Mouse (Mus musculus) heart, embryonic 16.5 days (tissue): ENCODE results near the gene Spryd3. TPM values are rescaled to one million over a fixed set of nuclear protein-coding genes. Genes with fewer than 3 reads are reported as not detected.

Experiments
- ATAC-seq: fragments of 200-750 bp; cut with Nextera tagmentation; replicated peaks from 2 replicates; pipeline ENCODE4 v1.8.0; 2017; ENCODE audit warnings: moderate number of reproducible peaks; ENCODE audit not compliant: insufficient read depth, low FRiP score; ENCODE audit errors: extremely low read depth
- H3K27ac ChIP-seq: fragments of 300-500 bp; sonication (generic); 2 replicates; pipeline ENCODE4 v1.5.1; 2014; ENCODE audit warnings: mild to moderate bottlenecking, low read length, control low read depth, moderate library complexity
- H3K27me3 ChIP-seq: fragments of 300-500 bp; sonication (generic); 2 replicates; pipeline ENCODE4 v1.6.1; 2014; ENCODE audit warnings: low read length, mixed read lengths; ENCODE audit not compliant: control insufficient read depth, insufficient read depth
- H3K36me3 ChIP-seq: fragments of 300-500 bp; sonication (generic); 2 replicates; pipeline ENCODE4 v1.6.1; 2014; ENCODE audit not compliant: control insufficient read depth, insufficient read depth
- H3K4me1 ChIP-seq: fragments of 300-500 bp; sonication (generic); 2 replicates; pipeline ENCODE4 v1.6.1; 2014; ENCODE audit warnings: low read length, mixed read lengths; ENCODE audit not compliant: control insufficient read depth, insufficient read depth
- H3K4me2 ChIP-seq: fragments of 300-500 bp; sonication (generic); 2 replicates; pipeline ENCODE4 v1.6.1; 2014; ENCODE audit warnings: low read depth, mild to moderate bottlenecking, control low read depth, low read length
- H3K4me3 ChIP-seq: fragments of 300-500 bp; sonication (generic); 2 replicates; pipeline ENCODE4 v1.5.1; 2014; ENCODE audit warnings: mild to moderate bottlenecking, control low read depth, low read length
- H3K9ac ChIP-seq: fragments of 300-500 bp; sonication (generic); 2 replicates; pipeline ENCODE4 v1.6.1; 2014; ENCODE audit warnings: low read length, control low read depth
- H3K9me3 ChIP-seq: fragments of 300-500 bp; sonication (generic); replicated peaks from 2 replicates; pipeline ENCODE4 v1.6.1; 2016; ENCODE audit warnings: low read length; ENCODE audit not compliant: control insufficient read depth
- WGBS: fragments of 180-500 bp; shearing (Covaris S2); extraction: QIAGEN DNeasy Blood & Tissue Kit; methylation state at CpG from one replicate; pipeline ENCODE4 v1.1.7; 2014; 5-methylcytosine and 5-hydroxymethylcytosine counted together
- polyA plus RNA-seq: library from polyadenylated mRNA; unstranded; fragments of >200 nt; fragmentation: Nextera tagmentation; extraction: Ambion mirVana; gene quantifications from 2 replicates; pipeline ENCODE4 v1.2.1, GENCODE M21; 2015

The Spryd3 gene
- polyA plus RNA-seq, 1 experiment from 2014 or later, result 19.8 TPM

DNA sequence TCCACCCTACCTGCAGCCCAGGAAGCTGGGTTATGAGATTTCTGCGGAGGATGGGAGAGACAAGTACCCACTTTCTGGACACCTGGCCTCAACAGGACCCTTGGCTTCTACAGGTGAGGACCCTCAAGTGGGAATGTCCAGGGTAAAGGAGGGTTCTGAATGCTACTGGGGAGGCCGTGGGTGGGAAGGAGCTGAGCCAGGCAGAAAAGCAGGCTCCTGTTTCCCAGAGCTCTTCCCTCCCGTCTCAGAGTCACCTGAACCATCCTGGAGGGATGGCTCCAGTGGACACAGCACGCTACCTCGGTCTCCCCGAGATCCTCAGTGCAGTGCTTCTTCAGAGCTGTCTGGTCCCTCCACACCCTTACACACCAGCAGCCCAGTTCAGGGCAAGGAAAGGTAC, 23.9 kb downstream of the Spryd3 start:
- H3K27me3 ChIP-seq, result no peaks in the 10 kb centered on the region
- peaks cover 21% of the 10 kb centered on the region for H3K4me1 ChIP-seq
- H3K36me3 ChIP-seq, result peaks cover 40% of the 10 kb centered on the region
- H3K4me2 ChIP-seq, result no peak overlapping the region
- H3K4me3 ChIP-seq, result no peak overlapping the region
- no peak overlapping the region for H3K9ac ChIP-seq
- H3K9me3 ChIP-seq, result no peaks in the 10 kb centered on the region
- no peak overlapping the region for H3K27ac ChIP-seq
- WGBS, result 91% methylated on average over 6 of the region's 6 CpGs
- ATAC-seq, result no peak

GRCm38 (mm10) chr15:102111495-102111829, 24.6 kb downstream of the Spryd3 start:
- Histone ChIP-seq H3K27me3 (no peaks in the 10 kb centered on the region), H3K27ac (no peak overlapping the region), H3K4me3 (no peak overlapping the region), H3K4me2 (no peak overlapping the region), H3K4me1 (peaks cover 28% of the 10 kb centered on the region), H3K36me3 (peaks cover 44% of the 10 kb centered on the region), H3K9ac (no peak overlapping the region), H3K9me3 (no peaks in the 10 kb centered on the region)
- no peak for ATAC-seq
- 81% methylated on average over 11 of the region's 11 CpGs for WGBS

GRCm38 (mm10) chr15:102110701-102111494, 25.1 kb downstream of the Spryd3 start:
- no peak overlapping the region for H3K9ac ChIP-seq
- peaks cover 39% of the 10 kb centered on the region for H3K36me3 ChIP-seq
- no peak overlapping the region for H3K27ac ChIP-seq
- no peaks in the 10 kb centered on the region for H3K9me3 ChIP-seq
- H3K4me1 ChIP-seq, result peaks cover 32% of the 10 kb centered on the region
- no peak for ATAC-seq
- H3K4me2 ChIP-seq, result no peak overlapping the region
- H3K27me3 ChIP-seq, result no peaks in the 10 kb centered on the region
- 70% methylated on average over 29 of the region's 29 CpGs for WGBS
- no peak overlapping the region for H3K4me3 ChIP-seq

DNA sequence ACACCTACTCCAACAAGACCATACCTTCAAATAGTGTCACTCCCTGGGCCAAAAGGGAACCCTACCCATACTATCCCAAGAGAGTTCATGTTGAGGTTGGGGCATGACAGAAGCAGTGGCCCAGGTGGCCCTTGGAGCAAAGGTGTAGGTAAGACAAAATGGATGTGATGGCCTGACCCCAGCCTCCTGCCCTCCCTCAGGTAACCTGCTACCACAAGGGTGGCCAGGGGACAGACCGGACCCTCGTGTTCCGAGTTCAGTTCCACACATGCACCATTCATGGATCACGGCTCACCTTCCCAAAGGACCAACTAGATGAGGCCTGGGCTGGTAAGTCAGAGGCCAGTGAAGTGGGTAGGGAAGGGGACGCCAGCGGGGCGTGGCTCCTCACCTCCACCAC, 25.8 kb downstream of the Spryd3 start:
- no peak overlapping the region for H3K4me2 ChIP-seq
- ATAC-seq, result no peak
- WGBS, result 94% methylated on average over 7 of the region's 7 CpGs
- H3K36me3 ChIP-seq, result peaks cover 35% of the 10 kb centered on the region
- no peak overlapping the region for H3K4me3 ChIP-seq
- no peak overlapping the region for H3K27ac ChIP-seq
- no peaks in the 10 kb centered on the region for H3K27me3 ChIP-seq
- H3K4me1 ChIP-seq, result peaks cover 37% of the 10 kb centered on the region
- no peak overlapping the region for H3K9ac ChIP-seq
- H3K9me3 ChIP-seq, result no peaks in the 10 kb centered on the region

GRCm38 (mm10) chr15:102108651-102109525, 27.1 kb downstream of the Spryd3 start:
- H3K9ac ChIP-seq, result peak overlapping the region; percentile 28
- H3K36me3 ChIP-seq, result peaks cover 32% of the 10 kb centered on the region
- peak overlapping the region; percentile 30 for H3K27ac ChIP-seq
- ATAC-seq, result peak; percentile 29
- no peaks in the 10 kb centered on the region for H3K27me3 ChIP-seq
- peaks cover 51% of the 10 kb centered on the region for H3K4me1 ChIP-seq
- no peak overlapping the region for H3K4me3 ChIP-seq
- 45% methylated on average over 18 of the region's 18 CpGs for WGBS
- H3K4me2 ChIP-seq, result no peak overlapping the region
- H3K9me3 ChIP-seq, result no peaks in the 10 kb centered on the region

DNA sequence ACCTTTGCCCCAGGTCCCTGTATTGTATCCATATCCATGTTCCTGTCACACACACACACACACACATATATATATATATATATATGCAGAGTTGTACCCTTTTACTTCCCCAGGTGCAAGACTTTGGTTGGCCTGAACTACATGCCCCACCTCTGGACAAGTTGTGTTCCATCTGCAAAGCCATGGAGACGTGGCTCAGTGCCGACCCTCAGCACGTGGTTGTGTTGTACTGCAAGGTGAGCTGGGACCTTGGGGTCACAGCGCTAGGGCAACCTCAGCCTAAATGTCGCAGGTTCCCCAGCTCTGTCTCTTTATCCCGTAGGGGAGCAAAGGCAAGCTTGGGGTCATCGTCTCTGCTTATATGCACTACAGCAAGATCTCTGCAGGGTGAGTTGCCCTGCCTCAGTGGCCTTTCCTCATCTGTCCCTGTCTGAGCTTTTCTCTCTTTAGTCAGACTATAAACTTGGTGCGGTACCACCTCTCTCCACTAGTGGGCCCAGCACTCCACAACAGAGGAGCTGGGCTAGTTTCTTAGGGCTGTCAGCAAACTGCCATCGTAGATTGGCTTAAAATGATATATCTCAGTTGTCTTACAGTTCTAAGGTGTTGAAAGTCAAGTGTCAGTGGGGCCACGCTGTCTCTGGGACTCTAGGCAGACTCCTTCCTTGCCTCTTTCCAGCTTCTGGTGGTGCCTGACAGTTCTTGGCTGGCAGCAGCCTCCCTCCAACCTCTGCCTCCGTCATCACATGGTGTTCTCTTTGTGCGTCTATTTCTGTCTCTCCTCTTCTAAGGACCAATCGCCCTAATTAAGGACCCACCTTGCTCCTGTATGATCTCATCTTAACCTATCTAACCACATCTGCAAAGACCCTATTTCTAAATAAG, 28.1 kb downstream of the Spryd3 start:
- ATAC-seq, result no peak
- H3K9me3 ChIP-seq, result no peaks in the 10 kb centered on the region
- 40% methylated on average over 13 of the region's 13 CpGs for WGBS
- peaks cover 61% of the 10 kb centered on the region for H3K4me1 ChIP-seq
- no peak overlapping the region for H3K9ac ChIP-seq
- peaks cover 29% of the 10 kb centered on the region for H3K36me3 ChIP-seq
- H3K27ac ChIP-seq, result peak overlapping the region; percentile 30; the same call in 1 of the 2 replicates
- no peak overlapping the region for H3K4me2 ChIP-seq
- H3K27me3 ChIP-seq, result no peaks in the 10 kb centered on the region
- no peak overlapping the region for H3K4me3 ChIP-seq

DNA sequence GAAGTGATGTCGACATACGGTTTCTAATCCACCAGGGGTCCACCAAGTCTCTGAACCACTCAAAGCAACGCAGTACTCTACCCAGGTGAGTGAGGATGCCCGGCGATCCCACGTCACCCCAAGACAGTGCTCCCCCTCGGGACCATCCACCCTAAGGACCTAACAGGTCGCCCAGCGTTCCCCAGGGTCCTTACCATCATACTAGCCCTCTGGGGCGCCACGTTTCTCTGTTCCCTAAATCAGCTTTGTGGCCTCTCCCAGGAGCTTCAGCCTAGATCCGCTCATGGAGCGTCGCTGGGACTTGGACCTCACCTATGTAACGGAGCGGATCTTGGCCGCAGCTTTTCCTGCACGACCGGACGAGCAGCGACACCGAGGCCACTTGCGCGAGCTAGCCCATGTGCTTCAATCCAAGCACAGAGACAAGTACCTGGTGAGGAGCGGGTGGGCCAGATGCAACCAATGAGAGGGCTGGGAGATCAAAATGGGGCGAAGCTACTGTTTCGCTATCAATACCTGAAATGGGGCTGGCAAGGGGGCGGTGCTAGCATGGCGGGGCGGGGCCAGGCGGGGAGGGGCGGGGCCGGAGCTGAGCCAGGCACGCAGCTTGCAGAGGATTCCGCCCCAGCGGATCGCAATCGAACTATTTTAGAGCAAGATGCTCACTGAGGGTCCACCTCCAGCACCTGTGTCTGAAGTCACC, 29.1 kb downstream of the Spryd3 start:
- peaks cover 24% of the 10 kb centered on the region for H3K36me3 ChIP-seq
- 26% methylated on average over 38 of the region's 38 CpGs for WGBS
- ATAC-seq, result no peak
- H3K4me3 ChIP-seq, result peak overlapping the region; percentile 5; the same call in 1 of the 2 replicates
- H3K4me2 ChIP-seq, result peak overlapping the region; percentile 42
- H3K9ac ChIP-seq, result no peak overlapping the region
- H3K27me3 ChIP-seq, result no peaks in the 10 kb centered on the region
- peaks cover 71% of the 10 kb centered on the region for H3K4me1 ChIP-seq
- no peaks in the 10 kb centered on the region for H3K9me3 ChIP-seq
- no peak overlapping the region for H3K27ac ChIP-seq
